In the genomic region with DNA sequence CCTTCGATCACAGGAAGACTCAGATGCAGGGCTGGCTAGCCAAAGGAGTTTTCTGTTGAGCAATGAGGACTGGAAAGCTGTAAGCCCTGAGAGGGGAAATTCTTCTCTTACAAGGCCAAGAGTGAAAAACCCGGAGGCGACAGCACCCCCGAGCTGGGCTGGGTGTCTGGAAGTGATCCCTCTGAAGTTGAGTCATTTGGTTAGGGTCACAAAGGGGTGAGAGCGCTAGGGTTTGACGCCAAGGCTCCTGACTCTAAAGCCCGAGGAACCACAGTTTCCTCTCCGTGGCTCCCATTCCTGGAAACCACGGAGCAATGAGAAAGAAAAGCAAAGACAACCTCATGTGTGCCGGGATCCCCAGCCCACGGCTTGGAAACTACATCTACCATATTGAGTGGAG, we compare ENCODE assay signal across 14 mouse cellular contexts. TPM values are rescaled to one million over a fixed set of nuclear protein-coding genes. Genes with fewer than 3 reads are reported as not detected.
DNase-seq lines count a peak whose midpoint lies in the region; ATAC-seq and TF ChIP-seq lines count a peak whose summit lies in the region.
"Had no signal": no experiment of that assay in that cellular context is flagged by ENCODE, and none has a peak within 500 bp of the region (broad histone marks: within the 10 kb centered on the region; RNA-seq: fewer than 3 reads in every experiment).

No protein-coding gene starts in this region.

- no peaks in the 10 kb centered on the region for H3K9me3 ChIP-seq in kidney, postnatal 0 days (replicated peaks; ENCODE audit: low read length)
- peaks cover 15% of the 10 kb centered on the region for H3K9me3 ChIP-seq in CH12.LX (replicated peaks; ENCODE audit: low read length)
- no peaks in the 10 kb centered on the region for H3K9me3 ChIP-seq in lung, postnatal 0 days (ENCODE audit: low read length)
- H3K9me3 ChIP-seq: G1E; neural tube, embryonic 13.5 days had no signal

- TF ChIP-seq POLR2A in CH12.LX (IDR thresholded peaks at IDR 0.05; ENCODE audit: low read depth, low read length) = 0 out of 2 replicates have a peak, but pooled peaks have one; percentile 27

- ATAC-seq in kidney, postnatal 0 days (replicated peaks; ENCODE audit: low FRiP score, low read depth) = no peak
- peak; percentile 40 for ATAC-seq in lung, postnatal 0 days

- no peak for TF ChIP-seq CTCF in kidney, postnatal 0 days (IDR thresholded peaks at IDR 0.05; ENCODE audit: low read depth)
- no peak for TF ChIP-seq CTCF in CH12.LX (conservative IDR thresholded peaks at IDR 0.05 in 1 of 2, IDR thresholded peaks at IDR 0.05 in 1 of 2; ENCODE audit: low read depth in 2 of 2, low read length in 2 of 2)
- no peak for TF ChIP-seq CTCF in lung, postnatal 0 days (IDR thresholded peaks at IDR 0.05)

- H3K9ac ChIP-seq in kidney, postnatal 0 days (ENCODE audit: low read depth, low read length) = no peak overlapping the region
- peak overlapping the region; percentile 91 for H3K9ac ChIP-seq in CH12.LX (ENCODE audit: insufficient read depth, low read depth)
- no peak overlapping the region for H3K9ac ChIP-seq in lung, postnatal 0 days (replicated peaks; ENCODE audit: low read depth)
- H3K9ac ChIP-seq: neural tube, embryonic 13.5 days had no signal

- H3K27me3 ChIP-seq in kidney, postnatal 0 days (ENCODE audit: insufficient read depth, low read length) = no peaks in the 10 kb centered on the region
- no peaks in the 10 kb centered on the region for H3K27me3 ChIP-seq in CH12.LX (replicated peaks)
- no peaks in the 10 kb centered on the region for H3K27me3 ChIP-seq in lung, postnatal 0 days (replicated peaks; ENCODE audit: insufficient read depth, low read length)
- H3K27me3 ChIP-seq: neural tube, embryonic 13.5 days had no signal

- no peak; the same call in 1 of the 2 replicates for TF ChIP-seq EP300 in CH12.LX (IDR thresholded peaks at IDR 0.05; ENCODE audit: low read length)
- no peak for TF ChIP-seq EP300 in lung, postnatal 0 days (IDR thresholded peaks at IDR 0.05)

- H3K4me3 ChIP-seq in kidney, postnatal 0 days (replicated peaks; ENCODE audit: low read depth, low read length) = no peak overlapping the region
- peak overlapping the region; percentile 29 to 62 (median 41) for H3K4me3 ChIP-seq in CH12.LX (replicated peaks in 1 of 3; ENCODE audit: low read depth in 2 of 3, low read length in 2 of 3, poor library complexity in 1 of 3)
- H3K4me3 ChIP-seq in lung, postnatal 0 days (ENCODE audit: low read depth, low read length) = no peak overlapping the region
- H3K4me3 ChIP-seq: neural tube, embryonic 13.5 days had no signal

- H3K4me2 ChIP-seq in kidney, postnatal 0 days (ENCODE audit: low read length) = no peak overlapping the region
- peak overlapping the region; percentile 93 for H3K4me2 ChIP-seq in CH12.LX (ENCODE audit: insufficient read depth, low read depth, poor library complexity, severe bottlenecking)
- no peak overlapping the region for H3K4me2 ChIP-seq in lung, postnatal 0 days (replicated peaks; ENCODE audit: low read depth, low read length)
- H3K4me2 ChIP-seq: neural tube, embryonic 13.5 days had no signal

- H3K27ac ChIP-seq in kidney, postnatal 0 days = no peak overlapping the region; the same call in 1 of the 2 replicates
- H3K27ac ChIP-seq in CH12.LX (ENCODE audit: insufficient read depth, low read depth) = peak overlapping the region; percentile 99
- 0 out of 2 replicates have a peak overlapping the region, but pooled peaks have one; percentile 21 for H3K27ac ChIP-seq in lung, postnatal 0 days (ENCODE audit: low read length)
- H3K27ac ChIP-seq: neural tube, embryonic 13.5 days; stomach, postnatal 0 days had no signal

- no peak for TF ChIP-seq RAD21 in CH12.LX (IDR thresholded peaks at IDR 0.05; ENCODE audit: low read depth, low read length)

- dilution Hi-C loops in CH12.LX (cut with MboI; ENCODE audit: extremely low pct_ligation_motif_present, extremely low pct_unique_long_range_greater_than_20kb, low sequenced_read_pairs) = no loop called here

- 39% methylated on average over 11 of the region's 11 CpGs for WGBS in kidney, postnatal 0 days
- WGBS in lung, postnatal 0 days = 40% methylated on average over 11 of the region's 11 CpGs

- 0 out of 2 replicates have a peak, but pooled peaks cover 3% of the 10 kb centered on the region for H3K4me1 ChIP-seq in kidney, postnatal 0 days (replicated peaks; ENCODE audit: insufficient read depth, low read length)
- peaks cover 41 to 79% of the 10 kb centered on the region in 2 experiments for H3K4me1 ChIP-seq in CH12.LX (ENCODE audit: control insufficient read depth in 1 of 2, insufficient read depth in 2 of 2)
- H3K4me1 ChIP-seq in lung, postnatal 0 days (ENCODE audit: insufficient read depth, low read depth, low read length) = no peaks in the 10 kb centered on the region

- in situ Hi-C loops in CH12.LX (cut with MboI; ENCODE audit: low pct_ligation_motif_present, low pct_unique_long_range_greater_than_20kb, low sequenced_read_pairs) = no loop called here

- intact Hi-C loops in left cerebral cortex, postnatal 10 days (cut with DNase I) = no loop called here

- peaks cover 76% of the 10 kb centered on the region for H3K79me2 ChIP-seq in CH12.LX (replicated peaks; ENCODE audit: control insufficient read depth, extremely low read depth, insufficient read depth, poor library complexity, severe bottlenecking)

- peak; percentile 28 for DNase-seq in kidney, postnatal 0 days (ENCODE audit: low spot score)
- DNase-seq in kidney, postnatal 25 days = no peak
- peak; percentile 47 for DNase-seq in CH12.LX (ENCODE audit: extremely low read depth)
- peak; percentile 61 for DNase-seq in gastrocnemius, postnatal 25 days
- DNase-seq in lung, postnatal 0 days (ENCODE audit: low spot score) = peak; percentile 63
- DNase-seq in thymus, adult 18-20 months = no peak
- no peak for DNase-seq in thymus, postnatal 10 days (ENCODE audit: low spot score in 2 of 2)
- no peak for DNase-seq in left cerebral cortex, postnatal 10 days (ENCODE audit: extremely low spot score in 1 of 2, low spot score in 2 of 2)
- DNase-seq: cerebellum, postnatal 10 days; kidney, postnatal 14 days; right cerebral cortex, postnatal 25 days had no signal

- H3K36me3 ChIP-seq in kidney, postnatal 0 days (ENCODE audit: insufficient read depth, low read length) = no peaks in the 10 kb centered on the region
- H3K36me3 ChIP-seq in CH12.LX (replicated peaks in 1 of 2; ENCODE audit: control insufficient read depth in 1 of 2, insufficient read depth in 1 of 2, low read length in 1 of 2) = peaks cover 50 to 66% of the 10 kb centered on the region in 2 experiments
- H3K36me3 ChIP-seq in lung, postnatal 0 days (ENCODE audit: insufficient read depth, low read length) = no peaks in the 10 kb centered on the region
- H3K36me3 ChIP-seq: neural tube, embryonic 13.5 days had no signal

TF ChIP-seq in CH12.LX, 34 proteins besides CTCF, POLR2A, EP300 and RAD21:
- 0 out of 2 replicates have a peak, but pooled peaks have one; percentile 19 for TF ChIP-seq JUND (conservative IDR thresholded peaks at IDR 0.05; ENCODE audit: low read depth, low read length)
- TF ChIP-seq TCF12 (IDR thresholded peaks at IDR 0.05; ENCODE audit: low read depth, low read length) = 0 out of 2 replicates have a peak, but pooled peaks have one; percentile 35
- no peak for TF ChIP-seq POLR2AphosphoS2 (IDR thresholded peaks at IDR 0.05; ENCODE audit: low read depth, low read length)
- TF ChIP-seq SIN3A (IDR thresholded peaks at IDR 0.05; ENCODE audit: low read length) = no peak
- peak; percentile 55 for TF ChIP-seq ETS1 (conservative IDR thresholded peaks at IDR 0.05; ENCODE audit: low read depth, low read length)
- no peak for TF ChIP-seq MAX (IDR thresholded peaks at IDR 0.05; ENCODE audit: low read length)
- TF ChIP-seq IRF4 (IDR thresholded peaks at IDR 0.05; ENCODE audit: low read depth, low read length) = peak; percentile 74
- TF ChIP-seq MXI1 (IDR thresholded peaks at IDR 0.05; ENCODE audit: low read depth, low read length) = no peak
- no peak for TF ChIP-seq NRF1 (IDR thresholded peaks at IDR 0.05; ENCODE audit: low read depth, low read length)
- 0 out of 2 replicates have a peak, but pooled peaks have one; percentile 14 for TF ChIP-seq ELF1 (IDR thresholded peaks at IDR 0.05; ENCODE audit: low read depth, low read length)
- TF ChIP-seq BHLHE40 (IDR thresholded peaks at IDR 0.05; ENCODE audit: low read depth, low read length) = peak; percentile 49
- peak; percentile 40; the same call in 1 of the 2 replicates for TF ChIP-seq MYC (IDR thresholded peaks at IDR 0.05; ENCODE audit: low read depth, low read length)

RNA-seq across cellular contexts. Expression of gene Hk2, which starts 21.2 kb away (rescaled TPM):
- 4.0 and 4.5 TPM in 2 replicates for polyA plus RNA-seq in kidney, postnatal 0 days (2015; fragmentation: Nextera tagmentation; extraction: Ambion mirVana)
- total RNA-seq in CH12.LX (2012; rRNA removed) = 127 and 149 TPM in 2 replicates
- 56.0 and 64.2 TPM in 2 replicates for total RNA-seq in CH12.LX (2014; rRNA removed)
- 68.4 and 75.3 TPM in 2 replicates for polyA plus RNA-seq in CH12.LX (2012; ENCODE audit: insufficient read length, low read depth)
- total RNA-seq in gastrocnemius, postnatal 25 days (2021) = 100 to 1,000 TPM; 192 to 236 TPM
- 4.8 and 5.4 TPM in 2 replicates for polyA plus RNA-seq in lung, postnatal 0 days (2015; fragmentation: Nextera tagmentation; extraction: Ambion mirVana)
- total RNA-seq in left cerebral cortex, postnatal 10 days (2021) = 1 to 10 TPM; 3.6 to 4.5 TPM

RNA-seq across cellular contexts. Expression of gene Pole4, which starts 47.9 kb away (rescaled TPM):
- polyA plus RNA-seq in kidney, postnatal 0 days (2015; fragmentation: Nextera tagmentation; extraction: Ambion mirVana) = 117 and 123 TPM in 2 replicates
- total RNA-seq in CH12.LX (2012; rRNA removed) (49.7 and 59.1 TPM in 2 replicates), CH12.LX (2014; rRNA removed) (178 and 184 TPM in 2 replicates)
- 79.8 and 88.8 TPM in 2 replicates for polyA plus RNA-seq in CH12.LX (2012; ENCODE audit: insufficient read length, low read depth)
- 10 to 100 TPM; 17.2 to 19.3 TPM for total RNA-seq in gastrocnemius, postnatal 25 days (2021)
- 57.4 and 60.4 TPM in 2 replicates for polyA plus RNA-seq in lung, postnatal 0 days (2015; fragmentation: Nextera tagmentation; extraction: Ambion mirVana)
- 10 to 100 TPM; 47.6 to 53.1 TPM for total RNA-seq in left cerebral cortex, postnatal 10 days (2021)

Comparison
In these comparisons a context has a peak if more than half of its experiments do, and no peak if none do; other contexts are left out.
1. DNase-seq: peak in kidney, postnatal 0 days (single experiment), CH12.LX (single experiment), gastrocnemius, postnatal 25 days (single experiment) and lung, postnatal 0 days (single experiment); none in kidney, postnatal 25 days (0 of 2), thymus, adult 18-20 months (0 of 2), thymus, postnatal 10 days (0 of 2) and left cerebral cortex, postnatal 10 days (0 of 2).
2. H3K4me3 ChIP-seq: peak in CH12.LX (3 of 3); none in kidney, postnatal 0 days (single experiment) and lung, postnatal 0 days (single experiment).
3. RNA of gene Hk2, which starts 21.2 kb away (total RNA-seq): 192 to 236 TPM in gastrocnemius, postnatal 25 days and 56.0 to 149 TPM in CH12.LX; 3.6 to 4.5 TPM in left cerebral cortex, postnatal 10 days; every median in the first group is over 10 times any median in the second.